Mouse (Mus musculus) heart, embryonic 16.5 days (tissue): Measurements from ENCODE around the gene Tdrd6. TPM values are rescaled to one million over a fixed set of nuclear protein-coding genes. Genes with fewer than 3 reads are reported as not detected.

Experiments used
- ATAC-seq: fragments of 200-750 bp; cut with Nextera tagmentation; replicated peaks from 2 replicates; pipeline ENCODE4 v1.8.0; 2017; ENCODE audit warnings: moderate number of reproducible peaks; ENCODE audit not compliant: insufficient read depth, low FRiP score; ENCODE audit errors: extremely low read depth
- H3K27ac ChIP-seq: fragments of 300-500 bp; sonication (generic); 2 replicates; pipeline ENCODE4 v1.5.1; 2014; ENCODE audit warnings: mild to moderate bottlenecking, low read length, control low read depth, moderate library complexity
- H3K27me3 ChIP-seq: fragments of 300-500 bp; sonication (generic); 2 replicates; pipeline ENCODE4 v1.6.1; 2014; ENCODE audit warnings: low read length, mixed read lengths; ENCODE audit not compliant: control insufficient read depth, insufficient read depth
- H3K36me3 ChIP-seq: fragments of 300-500 bp; sonication (generic); 2 replicates; pipeline ENCODE4 v1.6.1; 2014; ENCODE audit not compliant: control insufficient read depth, insufficient read depth
- H3K4me1 ChIP-seq: fragments of 300-500 bp; sonication (generic); 2 replicates; pipeline ENCODE4 v1.6.1; 2014; ENCODE audit warnings: low read length, mixed read lengths; ENCODE audit not compliant: control insufficient read depth, insufficient read depth
- H3K4me2 ChIP-seq: fragments of 300-500 bp; sonication (generic); 2 replicates; pipeline ENCODE4 v1.6.1; 2014; ENCODE audit warnings: low read depth, mild to moderate bottlenecking, control low read depth, low read length
- H3K4me3 ChIP-seq: fragments of 300-500 bp; sonication (generic); 2 replicates; pipeline ENCODE4 v1.5.1; 2014; ENCODE audit warnings: mild to moderate bottlenecking, control low read depth, low read length
- H3K9ac ChIP-seq: fragments of 300-500 bp; sonication (generic); 2 replicates; pipeline ENCODE4 v1.6.1; 2014; ENCODE audit warnings: low read length, control low read depth
- H3K9me3 ChIP-seq: fragments of 300-500 bp; sonication (generic); replicated peaks from 2 replicates; pipeline ENCODE4 v1.6.1; 2016; ENCODE audit warnings: low read length; ENCODE audit not compliant: control insufficient read depth
- WGBS: fragments of 180-500 bp; shearing (Covaris S2); extraction: QIAGEN DNeasy Blood & Tissue Kit; methylation state at CpG from one replicate; pipeline ENCODE4 v1.1.7; 2014; 5-methylcytosine and 5-hydroxymethylcytosine counted together
- polyA plus RNA-seq: library from polyadenylated mRNA; unstranded; fragments of >200 nt; fragmentation: Nextera tagmentation; extraction: Ambion mirVana; gene quantifications from 2 replicates; pipeline ENCODE4 v1.2.1, GENCODE M21; 2015

Gene Tdrd6
- polyA plus RNA-seq, 1 experiment from 2014 or later, result 0.03 TPM

DNA sequence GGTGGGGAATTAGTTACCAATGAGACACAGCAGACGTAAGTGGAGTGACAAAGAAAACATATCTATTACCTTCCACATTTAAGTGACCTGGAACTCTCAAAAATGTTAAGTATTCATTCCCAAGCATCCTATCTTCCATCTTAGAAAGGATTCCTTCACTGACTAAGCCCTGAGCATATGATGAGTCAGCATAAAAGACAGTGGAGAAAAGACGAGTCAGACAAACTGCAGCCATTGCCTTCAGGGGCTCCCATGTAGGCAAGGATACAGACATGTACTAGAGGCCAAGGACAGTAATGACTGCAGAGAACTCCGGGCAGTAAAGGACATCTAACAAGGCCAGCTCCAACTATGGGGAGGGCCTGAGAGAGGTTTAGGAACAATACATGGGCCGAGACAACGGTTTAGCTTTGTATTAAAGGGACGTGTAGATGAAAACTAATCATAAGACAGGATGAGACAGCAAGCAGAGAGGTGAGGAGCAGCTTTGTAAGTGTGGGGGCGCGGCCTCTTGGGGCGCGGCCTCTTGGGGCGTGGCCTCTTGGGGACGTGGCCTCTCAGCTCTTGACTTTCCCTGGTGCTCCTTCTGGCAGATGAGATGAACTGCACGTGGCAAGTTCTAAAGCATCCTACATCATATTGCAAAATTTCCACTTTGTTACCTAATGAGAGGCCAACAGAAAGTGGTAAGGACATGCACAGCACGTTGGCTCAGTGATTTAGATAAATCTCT is 21.4 kb upstream of the Tdrd6 start:
- Histone ChIP-seq H3K4me2 (no peak overlapping the region), H3K36me3 (peaks cover 3% of the 10 kb centered on the region; the same call in 1 of the 2 replicates), H3K4me3 (no peak overlapping the region), H3K27ac (no peak overlapping the region), H3K27me3 (no peaks in the 10 kb centered on the region), H3K4me1 (peaks cover 4% of the 10 kb centered on the region), H3K9me3 (no peaks in the 10 kb centered on the region), H3K9ac (no peak overlapping the region)
- ATAC-seq, result no peak
- 67% methylated on average over 14 of the region's 14 CpGs for WGBS

- no peaks in the 10 kb centered on the region for H3K27me3 ChIP-seq
Measured at GRCm38 (mm10) chr17:43649641-43650436, 19.7 kb upstream of the Tdrd6 start.

GRCm38 (mm10) chr17:43646925-43647324 is 16.8 kb upstream of the Tdrd6 start:
- ATAC-seq, result no peak
- no peak overlapping the region for H3K4me2 ChIP-seq

More at GRCm38 (mm10) chr17:43649641-43650436, 19.7 kb upstream of the Tdrd6 start:
- H3K9me3 ChIP-seq, result no peaks in the 10 kb centered on the region
- H3K4me1 ChIP-seq, result peaks cover 11% of the 10 kb centered on the region
- H3K9ac ChIP-seq, result no peak overlapping the region
- H3K4me3 ChIP-seq, result no peak overlapping the region
- H3K36me3 ChIP-seq, result peaks cover 3% of the 10 kb centered on the region; the same call in 1 of the 2 replicates
- WGBS, result 76% methylated on average over 10 of the region's 10 CpGs
- no peak for ATAC-seq
- H3K4me2 ChIP-seq, result no peak overlapping the region
- no peak overlapping the region for H3K27ac ChIP-seq

DNA sequence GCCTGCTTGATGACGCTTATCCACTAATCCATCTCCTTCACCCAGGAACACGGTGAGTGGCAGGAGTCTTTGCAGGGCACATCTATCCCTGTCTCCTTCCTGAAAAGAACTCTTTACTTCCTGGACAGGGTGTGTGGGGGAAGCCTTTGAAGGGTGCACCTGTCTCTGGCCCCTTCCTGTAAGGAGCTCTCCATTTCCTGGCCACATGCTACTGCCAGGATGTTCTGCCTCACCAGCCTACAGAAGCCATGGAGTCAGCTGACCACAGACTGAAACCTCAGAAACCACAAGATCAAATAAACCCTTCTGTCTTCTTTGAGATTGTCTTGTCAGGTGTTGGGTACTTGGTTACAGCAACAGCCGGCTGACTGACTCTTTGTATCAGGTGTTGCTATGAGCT is 15.0 kb upstream of the Tdrd6 start:
- Histone ChIP-seq H3K4me3 (no peak overlapping the region), H3K27me3 (no peaks in the 10 kb centered on the region), H3K4me1 (peaks cover 21% of the 10 kb centered on the region), H3K9me3 (0 out of 2 replicates have a peak, but pooled peaks cover 3% of the 10 kb centered on the region), H3K27ac (peak overlapping the region; percentile 70; the same call in 1 of the 2 replicates), H3K4me2 (no peak overlapping the region), H3K9ac (no peak overlapping the region), H3K36me3 (peaks cover 3% of the 10 kb centered on the region; the same call in 1 of the 2 replicates)
- 87% methylated on average over 3 of the region's 3 CpGs for WGBS
- no peak for ATAC-seq

More at GRCm38 (mm10) chr17:43646925-43647324, 16.8 kb upstream of the Tdrd6 start:
- Histone ChIP-seq H3K9me3 (no peaks in the 10 kb centered on the region), H3K27me3 (no peaks in the 10 kb centered on the region), H3K4me3 (no peak overlapping the region), H3K9ac (no peak overlapping the region), H3K4me1 (peaks cover 21% of the 10 kb centered on the region), H3K36me3 (peaks cover 3% of the 10 kb centered on the region; the same call in 1 of the 2 replicates), H3K27ac (no peak overlapping the region)
- WGBS, result 48% methylated on average over 5 of the region's 5 CpGs

DNA sequence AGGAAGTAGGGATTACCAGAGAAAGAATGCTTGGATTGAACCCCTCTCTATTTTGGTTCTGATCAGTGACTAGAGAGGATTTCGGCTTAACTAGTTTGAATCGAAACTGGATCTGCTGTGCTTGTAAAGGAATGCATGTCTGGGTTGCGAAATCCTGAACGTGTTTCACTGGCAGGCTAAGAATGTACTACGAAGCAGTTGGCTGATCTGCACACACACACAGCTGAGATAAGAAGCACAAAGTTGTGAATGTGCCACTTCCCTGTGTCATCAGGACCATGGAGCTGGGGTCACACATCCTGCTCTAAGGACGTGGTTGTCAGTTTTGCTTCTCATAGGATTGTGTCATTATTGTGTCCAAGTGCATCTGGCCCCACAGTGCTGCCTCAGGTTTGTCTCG is 14.3 kb upstream of the Tdrd6 start:
- H3K9me3 ChIP-seq, result 0 out of 2 replicates have a peak, but pooled peaks cover 3% of the 10 kb centered on the region
- H3K4me1 ChIP-seq, result peaks cover 21% of the 10 kb centered on the region
- H3K4me3 ChIP-seq, result no peak overlapping the region
- peaks cover 3% of the 10 kb centered on the region; the same call in 1 of the 2 replicates for H3K36me3 ChIP-seq
- peak; percentile 84 for ATAC-seq
- peak overlapping the region; percentile 46; the same call in 1 of the 2 replicates for H3K9ac ChIP-seq
- peak overlapping the region; percentile 43 for H3K4me2 ChIP-seq
- H3K27me3 ChIP-seq, result no peaks in the 10 kb centered on the region
- peak overlapping the region; percentile 70 for H3K27ac ChIP-seq
- 14% methylated on average over 7 of the region's 7 CpGs for WGBS

- Histone ChIP-seq H3K36me3 (peaks cover 3% of the 10 kb centered on the region; the same call in 1 of the 2 replicates), H3K4me1 (peaks cover 21% of the 10 kb centered on the region), H3K4me3 (no peak overlapping the region), H3K27me3 (no peaks in the 10 kb centered on the region), H3K9me3 (0 out of 2 replicates have a peak, but pooled peaks cover 3% of the 10 kb centered on the region), H3K4me2 (no peak overlapping the region), H3K27ac (no peak overlapping the region), H3K9ac (no peak overlapping the region)
- ATAC-seq, result no peak
- 69% methylated on average over 7 of the region's 7 CpGs for WGBS
Measured at GRCm38 (mm10) chr17:43643191-43643590, 13.1 kb upstream of the Tdrd6 start.

- H3K4me2 ChIP-seq, result no peak overlapping the region
- H3K4me1 ChIP-seq, result peaks cover 17% of the 10 kb centered on the region
- H3K9ac ChIP-seq, result no peak overlapping the region
- H3K36me3 ChIP-seq, result no peaks in the 10 kb centered on the region
- H3K4me3 ChIP-seq, result no peak overlapping the region
- H3K27ac ChIP-seq, result no peak overlapping the region
- WGBS, result 53% methylated on average over 1 of the region's 1 CpGs
- no peak for ATAC-seq
- H3K9me3 ChIP-seq, result peaks cover 11% of the 10 kb centered on the region; the same call in 1 of the 2 replicates
- no peaks in the 10 kb centered on the region for H3K27me3 ChIP-seq
Measured at GRCm38 (mm10) chr17:43640825-43641224, 10.7 kb upstream of the Tdrd6 start.

DNA sequence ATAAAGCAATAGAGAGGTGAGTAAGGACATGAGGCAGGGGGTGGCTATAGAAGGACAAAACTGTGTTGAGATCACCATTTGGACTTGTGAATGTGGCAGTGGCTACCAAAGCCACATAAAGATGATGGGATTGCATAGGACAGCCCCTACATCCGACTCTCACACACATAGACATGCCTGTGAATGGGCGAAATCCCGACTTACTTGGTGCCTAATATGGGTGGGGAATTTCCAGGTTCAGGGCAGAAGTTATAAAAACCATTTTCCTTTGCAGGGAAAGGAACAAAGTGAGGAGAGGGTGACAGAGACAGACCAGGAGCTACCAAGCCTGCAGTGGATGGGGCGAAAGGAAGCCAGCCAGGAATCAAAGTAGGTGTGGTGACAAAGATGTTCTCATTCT is 7.0 kb upstream of the Tdrd6 start:
- Histone ChIP-seq H3K27ac (no peak overlapping the region), H3K27me3 (no peaks in the 10 kb centered on the region), H3K36me3 (no peaks in the 10 kb centered on the region), H3K4me2 (no peak overlapping the region), H3K4me3 (no peak overlapping the region), H3K4me1 (no peaks in the 10 kb centered on the region), H3K9ac (no peak overlapping the region), H3K9me3 (peaks cover 11% of the 10 kb centered on the region; the same call in 1 of the 2 replicates)
- WGBS, result 94% methylated on average over 4 of the region's 4 CpGs
- no peak for ATAC-seq

DNA sequence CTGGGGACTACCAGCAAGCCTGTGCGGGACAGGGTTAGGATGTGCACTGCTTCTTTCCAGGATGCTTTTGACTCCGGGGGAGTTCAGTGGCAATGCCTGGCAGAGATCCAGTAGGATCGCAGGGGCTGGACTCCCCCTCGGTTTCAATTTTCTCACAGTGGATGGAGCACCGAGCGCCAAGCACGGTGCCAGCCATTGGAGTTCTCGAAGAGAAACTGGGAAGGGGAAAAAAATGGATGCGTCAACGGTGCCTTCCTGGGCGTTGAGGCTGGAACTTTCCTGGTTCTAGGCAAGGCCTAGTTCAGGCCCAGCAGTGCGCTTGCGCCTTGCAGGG is 295 bp upstream of the Tdrd6 start:
- 47% methylated on average over 13 of the region's 13 CpGs for WGBS
- Histone ChIP-seq H3K4me1 (peaks cover 10% of the 10 kb centered on the region), H3K27me3 (peaks cover 36% of the 10 kb centered on the region), H3K27ac (no peak overlapping the region), H3K36me3 (no peaks in the 10 kb centered on the region), H3K4me2 (peak overlapping the region; percentile 71), H3K9ac (no peak overlapping the region), H3K9me3 (0 out of 2 replicates have a peak, but pooled peaks cover 3% of the 10 kb centered on the region), H3K4me3 (peak overlapping the region; percentile 49)
- 0 out of 2 replicates have a peak, but pooled peaks have one; percentile 14 for ATAC-seq
